Mouse (Mus musculus): ENCODE measurements around the gene Myo15. TPM values are rescaled to one million over a fixed set of nuclear protein-coding genes. Genes with fewer than 3 reads are reported as not detected.

The Myo15 gene
- 0.12 and 0.21 TPM in 2 replicates for polyA plus RNA-seq (2015; fragmentation: Nextera tagmentation; extraction: Ambion mirVana)

GRCm38 (mm10) chr11:60469039-60469438 is at the start of gene Myo15:
Gene Myo15, plus strand, starts transcription at chr11:60469339.
- H3K9ac ChIP-seq (replicated peaks; ENCODE audit: low read depth), result no peak within 1 kb of the TSS
- no peak for TF ChIP-seq CTCF (IDR thresholded peaks at IDR 0.05)
- no peak for TF ChIP-seq EP300 (IDR thresholded peaks at IDR 0.05)
- H3K27me3 ChIP-seq (replicated peaks; ENCODE audit: insufficient read depth, low read length), result no peaks in the 10 kb centered on the region
- no peak within 1 kb of the TSS for H3K4me2 ChIP-seq (replicated peaks; ENCODE audit: low read depth, low read length)
- ATAC-seq (no peak), DNase-seq (ENCODE audit: low spot score) (no peak)
- H3K4me1 ChIP-seq (ENCODE audit: insufficient read depth, low read depth, low read length), result no peaks in the 10 kb centered on the region
- H3K36me3 ChIP-seq (ENCODE audit: insufficient read depth, low read length), result peaks cover 24% of the 10 kb centered on the region; the same call in 1 of the 2 replicates
- WGBS, result 86% methylated on average over 3 of the region's 3 CpGs
- H3K9me3 ChIP-seq (ENCODE audit: low read length), result no peaks in the 10 kb centered on the region
- H3K27ac ChIP-seq (ENCODE audit: low read length), result no peak within 1 kb of the TSS
- no peak within 1 kb of the TSS for H3K4me3 ChIP-seq (ENCODE audit: low read depth, low read length)

- H3K4me3 ChIP-seq (ENCODE audit: low read depth, low read length), result no peak overlapping the region
- no peak overlapping the region for H3K9ac ChIP-seq (replicated peaks; ENCODE audit: low read depth)
- H3K36me3 ChIP-seq (ENCODE audit: insufficient read depth, low read length), result no peaks in the 10 kb centered on the region
- ATAC-seq, result no peak
- no peaks in the 10 kb centered on the region for H3K9me3 ChIP-seq (ENCODE audit: low read length)
- TF ChIP-seq EP300 (IDR thresholded peaks at IDR 0.05), result no peak
- peak; percentile 16; the same call in 1 of the 2 replicates for TF ChIP-seq CTCF (IDR thresholded peaks at IDR 0.05)
- H3K4me1 ChIP-seq (ENCODE audit: insufficient read depth, low read depth, low read length), result peaks cover 9% of the 10 kb centered on the region; the same call in 1 of the 2 replicates
- no peaks in the 10 kb centered on the region for H3K27me3 ChIP-seq (replicated peaks; ENCODE audit: insufficient read depth, low read length)
- no peak for DNase-seq (ENCODE audit: low spot score)
- H3K4me2 ChIP-seq (replicated peaks; ENCODE audit: low read depth, low read length), result no peak overlapping the region
- H3K27ac ChIP-seq (ENCODE audit: low read length), result no peak overlapping the region
- WGBS, result 67% methylated on average over 5 of the region's 6 CpGs
These were observed 47.0 kb upstream of the Myo15 start for GRCm38 (mm10) chr11:60422046-60422668.

GRCm38 (mm10) chr11:60423006-60423405 is 46.1 kb upstream of the Myo15 start:
- Histone ChIP-seq H3K27me3 (replicated peaks; ENCODE audit: insufficient read depth, low read length) (no peaks in the 10 kb centered on the region), H3K9ac (replicated peaks; ENCODE audit: low read depth) (no peak overlapping the region), H3K4me3 (ENCODE audit: low read depth, low read length) (no peak overlapping the region), H3K4me1 (ENCODE audit: insufficient read depth, low read depth, low read length) (peaks cover 9% of the 10 kb centered on the region; the same call in 1 of the 2 replicates), H3K27ac (ENCODE audit: low read length) (no peak overlapping the region), H3K9me3 (ENCODE audit: low read length) (no peaks in the 10 kb centered on the region), H3K4me2 (replicated peaks; ENCODE audit: low read depth, low read length) (no peak overlapping the region), H3K36me3 (ENCODE audit: insufficient read depth, low read length) (no peaks in the 10 kb centered on the region)
- 94% methylated on average over 1 of the region's 1 CpGs for WGBS
- TF ChIP-seq EP300 (IDR thresholded peaks at IDR 0.05) (no peak), CTCF (IDR thresholded peaks at IDR 0.05) (no peak)
- DNase-seq (ENCODE audit: low spot score) (no peak), ATAC-seq (no peak)

- WGBS, result 79% methylated on average over 1 of the region's 1 CpGs
- Histone ChIP-seq H3K36me3 (ENCODE audit: insufficient read depth, low read length) (no peaks in the 10 kb centered on the region), H3K4me2 (replicated peaks; ENCODE audit: low read depth, low read length) (no peak overlapping the region), H3K27ac (ENCODE audit: low read length) (no peak overlapping the region), H3K9me3 (ENCODE audit: low read length) (no peaks in the 10 kb centered on the region), H3K4me3 (ENCODE audit: low read depth, low read length) (no peak overlapping the region), H3K9ac (replicated peaks; ENCODE audit: low read depth) (no peak overlapping the region), H3K27me3 (replicated peaks; ENCODE audit: insufficient read depth, low read length) (no peaks in the 10 kb centered on the region), H3K4me1 (ENCODE audit: insufficient read depth, low read depth, low read length) (no peaks in the 10 kb centered on the region)
- no peak for ATAC-seq
- TF ChIP-seq CTCF (IDR thresholded peaks at IDR 0.05) (no peak), EP300 (IDR thresholded peaks at IDR 0.05) (no peak)
- DNase-seq (ENCODE audit: low spot score), result no peak
These were observed 42.7 kb upstream of the Myo15 start for GRCm38 (mm10) chr11:60426417-60426816.

- TF ChIP-seq CTCF (IDR thresholded peaks at IDR 0.05), result no peak
- no peak for TF ChIP-seq EP300 (IDR thresholded peaks at IDR 0.05)
- WGBS, result 93% methylated on average over 3 of the region's 3 CpGs
These were observed 41.5 kb upstream of the Myo15 start for GRCm38 (mm10) chr11:60427628-60428027.

GRCm38 (mm10) chr11:60433501-60433900 is 35.6 kb upstream of the Myo15 start:
- TF ChIP-seq CTCF (IDR thresholded peaks at IDR 0.05) (no peak), EP300 (IDR thresholded peaks at IDR 0.05) (no peak)
- DNase-seq (ENCODE audit: low spot score), result no peak
- Histone ChIP-seq H3K4me2 (replicated peaks; ENCODE audit: low read depth, low read length) (no peak overlapping the region), H3K9ac (replicated peaks; ENCODE audit: low read depth) (no peak overlapping the region), H3K27me3 (replicated peaks; ENCODE audit: insufficient read depth, low read length) (no peaks in the 10 kb centered on the region), H3K4me3 (ENCODE audit: low read depth, low read length) (no peak overlapping the region), H3K36me3 (ENCODE audit: insufficient read depth, low read length) (peaks cover 22% of the 10 kb centered on the region), H3K4me1 (ENCODE audit: insufficient read depth, low read depth, low read length) (no peaks in the 10 kb centered on the region), H3K9me3 (ENCODE audit: low read length) (no peaks in the 10 kb centered on the region), H3K27ac (ENCODE audit: low read length) (no peak overlapping the region)
- ATAC-seq, result no peak

More at GRCm38 (mm10) chr11:60427628-60428027, 41.5 kb upstream of the Myo15 start:
- H3K9me3 ChIP-seq (ENCODE audit: low read length), result no peaks in the 10 kb centered on the region
- no peak overlapping the region for H3K4me2 ChIP-seq (replicated peaks; ENCODE audit: low read depth, low read length)
- no peaks in the 10 kb centered on the region; the same call in 1 of the 2 replicates for H3K36me3 ChIP-seq (ENCODE audit: insufficient read depth, low read length)
- no peak for ATAC-seq
- no peaks in the 10 kb centered on the region for H3K4me1 ChIP-seq (ENCODE audit: insufficient read depth, low read depth, low read length)
- H3K27ac ChIP-seq (ENCODE audit: low read length), result no peak overlapping the region
- H3K27me3 ChIP-seq (replicated peaks; ENCODE audit: insufficient read depth, low read length), result no peaks in the 10 kb centered on the region
- no peak for DNase-seq (ENCODE audit: low spot score)
- no peak overlapping the region for H3K9ac ChIP-seq (replicated peaks; ENCODE audit: low read depth)
- H3K4me3 ChIP-seq (ENCODE audit: low read depth, low read length), result no peak overlapping the region

Data from lung, postnatal 0 days (tissue).